Mouse (Mus musculus) kidney, adult 2 months (tissue): ENCODE results near the gene Shank3.

ENCODE experiments used
- CTCF ChIP-seq: fragments of 200-500 bp; conservative IDR thresholded peaks from 2 replicates; pipeline ENCODE4 v1.5.1; 2011; ENCODE audit warnings: low read depth, mild to moderate bottlenecking, control low read depth, low read length, moderate library complexity, mixed read lengths; ENCODE audit not compliant: insufficient read depth, insufficient read length
- POLR2A ChIP-seq: fragments of 200-500 bp; IDR thresholded peaks from one replicate; pipeline ENCODE4 v1.6.1; 2011; ENCODE audit warnings: low read depth, low read length, control low read depth

- TF ChIP-seq CTCF (no peak), POLR2A (no peak)
Observed at GRCm38 (mm10) chr15:89550506-89550905, 51.1 kb downstream of the Shank3 start.
